Mouse (Mus musculus) left cerebral cortex, adult 18-20 months (tissue): ENCODE measurements around the gene Ccdc162. TPM values are rescaled to one million over a fixed set of nuclear protein-coding genes. Genes with fewer than 3 reads are reported as not detected.
"Not testable (repeated sequence)": the region's sequence is repeated elsewhere in the genome, so short reads cannot be mapped to it uniquely, and the experiment has no call there.

Experiments used
- DNase-seq, 2 experiments: peaks; one replicate each; pipeline ENCODE4 v3.0.0; 2021 to 2022; ENCODE audit warnings: low spot score in 2 of 2, mixed read lengths in 1 of 2
- total RNA-seq, 2 experiments: library from RNA; stranded (reverse); gene quantifications; 2 replicates each; pipeline ENCODE4 v1.2.3; 2021

Gene Ccdc162
- total RNA-seq, 2 experiments from 2014 or later, result 1.5 to 1.7 TPM

DNA sequence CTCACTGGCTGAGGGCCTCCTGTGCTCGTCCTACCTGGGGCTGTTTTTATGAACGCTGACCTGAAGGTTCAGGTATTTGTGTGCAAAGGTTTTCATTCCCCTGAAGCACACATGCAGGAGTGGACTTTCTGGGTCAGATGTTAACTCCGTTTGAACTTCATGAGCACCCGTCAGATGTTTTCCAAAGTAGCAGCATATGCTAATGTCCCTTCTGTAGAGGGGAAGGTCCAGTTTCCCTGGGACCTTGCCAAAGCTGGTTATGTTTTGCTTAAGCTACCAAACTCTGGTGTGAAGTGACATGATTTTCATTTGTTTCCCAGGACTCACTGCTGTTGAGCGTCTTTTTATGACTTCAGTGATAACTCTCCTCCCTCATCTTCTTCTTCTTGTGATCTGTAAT, 16.8 kb downstream of the Ccdc162 start:
- DNase-seq, result no peak

DNA sequence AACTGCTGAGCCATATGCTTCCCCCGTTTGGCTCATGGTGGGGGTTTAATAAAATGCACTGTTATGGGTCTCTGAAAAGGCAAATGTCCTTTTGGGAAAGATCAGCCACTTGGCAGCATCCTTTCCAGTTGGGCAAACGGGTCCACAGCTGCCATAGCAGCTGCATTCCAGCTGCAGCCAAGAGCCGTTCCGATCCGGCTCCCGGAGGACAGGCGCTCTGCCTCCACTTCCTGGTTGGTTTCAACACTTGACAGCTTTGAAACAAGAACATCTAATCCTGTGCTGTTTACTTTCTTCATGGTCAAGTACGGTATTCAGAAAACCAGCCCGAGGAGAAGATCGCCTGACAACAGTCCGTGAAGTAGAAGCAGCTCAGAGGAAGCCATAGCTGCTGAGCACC, 19.4 kb downstream of the Ccdc162 start:
- DNase-seq, result no peak

DNA sequence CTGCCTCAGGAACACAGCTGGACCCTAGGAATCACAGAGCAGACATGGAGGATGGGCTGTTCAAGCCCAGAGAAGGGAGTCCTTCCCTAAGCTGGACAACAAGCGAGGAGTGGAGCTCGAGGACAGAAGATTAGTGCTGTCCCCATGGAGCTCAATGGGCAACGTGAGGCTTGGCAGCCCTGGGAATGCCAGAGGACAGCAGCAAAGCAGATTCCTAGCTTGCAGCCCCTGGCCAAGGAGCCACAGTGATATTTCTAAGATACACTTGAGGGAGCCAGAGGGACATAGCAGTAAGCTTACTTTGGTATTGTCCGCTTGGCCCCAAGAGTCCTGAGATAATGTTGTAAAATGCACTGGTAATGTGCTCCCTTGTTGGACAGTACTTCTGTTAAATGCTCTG, 25.5 kb downstream of the Ccdc162 start:
- DNase-seq, result no peak

- peak; percentile 57 to 68 for DNase-seq
These were observed 26.2 kb downstream of the Ccdc162 start for GRCm38 (mm10) chr10:41689941-41690887.

DNA sequence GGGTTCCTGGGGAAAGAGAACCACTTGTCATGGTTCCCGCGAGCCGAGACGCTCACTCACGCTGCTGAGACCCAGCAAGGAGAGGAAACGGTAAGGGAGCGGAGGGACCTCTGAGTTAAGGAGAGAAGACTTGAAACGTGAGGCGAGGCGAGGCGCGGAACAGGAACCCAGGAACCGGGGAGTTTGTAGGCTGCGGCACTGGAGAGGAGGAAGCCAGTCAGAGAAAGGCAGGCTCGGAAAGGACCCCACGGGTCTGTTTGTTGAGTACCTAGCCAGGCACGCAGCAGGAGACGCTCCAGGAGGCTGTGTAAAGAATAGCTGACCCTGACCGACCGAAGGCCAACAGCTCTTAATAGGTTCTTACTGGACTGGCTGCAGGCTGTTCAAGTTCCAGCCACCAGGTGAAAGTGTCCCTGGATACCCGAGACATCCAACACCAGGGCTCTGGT, 31.9 kb downstream of the Ccdc162 start:
- DNase-seq, result no peak

DNA sequence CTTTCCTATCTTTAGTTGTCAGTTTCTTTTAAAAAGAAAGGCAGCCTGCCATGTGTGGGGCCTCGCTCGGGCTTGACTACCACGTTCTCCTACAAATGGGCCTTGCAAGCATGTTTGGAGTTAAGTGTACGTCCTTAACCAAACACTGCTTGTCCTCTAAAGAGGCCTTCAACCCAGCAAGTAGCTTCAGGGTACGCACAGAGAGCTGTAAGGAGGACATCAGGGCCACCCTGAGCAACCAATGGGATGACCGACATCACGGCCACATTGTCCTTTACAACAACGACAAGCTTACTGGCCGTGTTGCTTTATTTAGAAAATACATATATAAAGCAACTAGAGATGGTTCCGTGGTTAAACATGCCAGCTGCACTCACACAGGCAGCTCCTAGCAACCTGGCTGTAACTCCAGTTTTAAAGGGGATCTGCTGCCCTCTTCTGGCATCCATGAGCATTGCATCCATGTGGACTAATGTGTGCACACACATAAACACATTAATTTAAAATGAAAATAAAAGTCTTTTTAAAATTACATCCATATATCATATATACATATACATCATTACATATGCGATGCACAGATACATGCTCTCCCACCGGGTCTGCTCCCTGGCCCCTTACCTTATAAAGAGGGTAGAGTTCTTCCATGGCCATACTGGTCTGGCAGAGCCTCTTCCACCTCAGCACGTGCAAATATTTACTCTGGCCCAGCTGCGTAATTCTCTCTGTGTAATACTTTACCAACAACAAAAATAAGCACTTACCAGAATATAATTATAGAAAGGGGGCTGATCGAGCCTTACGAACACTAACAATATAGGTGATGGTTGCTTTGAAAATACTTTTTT, 33.7 kb downstream of the Ccdc162 start:
- peak; percentile 86 to 92 for DNase-seq

DNA sequence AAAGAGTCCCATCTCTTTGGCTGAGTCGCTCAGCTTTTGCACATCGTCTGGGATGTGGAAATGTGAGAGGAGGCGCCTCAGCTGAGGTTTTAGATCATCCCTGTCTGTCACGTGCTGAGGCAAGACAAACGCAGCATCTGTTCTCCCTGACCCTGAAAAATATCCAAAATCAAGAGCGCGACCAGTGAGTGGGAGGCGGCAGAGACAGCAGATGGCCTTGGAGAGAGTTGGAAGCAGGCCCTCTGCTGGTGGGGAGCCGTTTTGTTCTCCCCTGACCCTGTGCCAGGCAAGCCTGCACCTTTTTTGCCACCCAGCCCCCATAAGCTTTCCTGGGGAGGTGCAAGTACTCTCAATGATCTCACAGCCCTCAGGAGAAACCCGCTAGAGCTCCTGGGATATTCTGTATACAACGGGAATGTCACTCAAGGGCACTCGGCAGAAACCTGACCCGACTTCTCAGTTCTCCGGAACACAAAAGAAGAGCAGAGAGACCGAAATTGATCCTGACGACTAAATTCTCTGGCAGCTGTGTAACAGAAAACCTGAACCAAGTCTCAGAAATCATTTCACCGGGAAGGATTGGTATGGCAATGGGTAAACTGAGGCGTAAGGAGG, 37.6 kb downstream of the Ccdc162 start:
- peak; percentile 68 to 71 for DNase-seq

DNA sequence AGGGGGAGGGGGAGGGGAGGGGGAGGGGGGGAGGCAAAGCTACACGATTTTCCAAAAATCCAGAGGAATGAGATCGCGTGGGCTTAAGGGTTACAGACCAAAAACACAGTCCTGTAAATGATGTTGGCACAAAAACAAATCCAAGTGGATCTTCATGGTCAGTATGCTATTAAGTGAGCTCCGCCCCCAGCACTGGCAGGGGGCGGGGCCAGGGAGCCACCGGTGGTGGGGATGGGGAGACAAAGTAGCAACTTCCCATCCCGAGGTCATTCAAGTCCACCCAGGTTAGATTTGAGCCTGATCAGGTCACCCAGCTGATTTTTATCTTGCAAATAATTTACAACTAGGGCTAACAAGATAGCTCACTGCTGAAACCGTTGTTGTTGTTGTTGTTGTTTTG, 39.0 kb downstream of the Ccdc162 start:
- no peak for DNase-seq

DNA sequence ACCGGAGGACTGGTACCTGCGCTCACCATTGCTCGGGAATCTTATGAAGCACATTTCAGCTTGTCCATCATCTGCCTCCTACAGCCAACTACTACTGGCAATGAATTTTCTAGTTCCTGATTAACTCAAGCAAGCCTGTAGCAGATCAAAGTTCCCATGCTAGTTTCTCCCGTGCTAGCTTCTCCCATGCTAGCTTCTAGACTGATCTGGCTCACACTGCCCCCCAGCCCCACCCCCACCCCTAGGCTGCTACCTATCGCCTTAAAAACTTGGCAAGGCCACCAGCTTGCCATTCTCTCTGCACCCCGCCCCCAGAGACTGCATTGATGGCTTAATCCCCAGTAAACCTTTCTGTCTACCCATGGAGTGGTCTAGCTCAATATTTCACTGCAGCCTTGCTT, 39.8 kb downstream of the Ccdc162 start:
- DNase-seq, result no peak

DNA sequence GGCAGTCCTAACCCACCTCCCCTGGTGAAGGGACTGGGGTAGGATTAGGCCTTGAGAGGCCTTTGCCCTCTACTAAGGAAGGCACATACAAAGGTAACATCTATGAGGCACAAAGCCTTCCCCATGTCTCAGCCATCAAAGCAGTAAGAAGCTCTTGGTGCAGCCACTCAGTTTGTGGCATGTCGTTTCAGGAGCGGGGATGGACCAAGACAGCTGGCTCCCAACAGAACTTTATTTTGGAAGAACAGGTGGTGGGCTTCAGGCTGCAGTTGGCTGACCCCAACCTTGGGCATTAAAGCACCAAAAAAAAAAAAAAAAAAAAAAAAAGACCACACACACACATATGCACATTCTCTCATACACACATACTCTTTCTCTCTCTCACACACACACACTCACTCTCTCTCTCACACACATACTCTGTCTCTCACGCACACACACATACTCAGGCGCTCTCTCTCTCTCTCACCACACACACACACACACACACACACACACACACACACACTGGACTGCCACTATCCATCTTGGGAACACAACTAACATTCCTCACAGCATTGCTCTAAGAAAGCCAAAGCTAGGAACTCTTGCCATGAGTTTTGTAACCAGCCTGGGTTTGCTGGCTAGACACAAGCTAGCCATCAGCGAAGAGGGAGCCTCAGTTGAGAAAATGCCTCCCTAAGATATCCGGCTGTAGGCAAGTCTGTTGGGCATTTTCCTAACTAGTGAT, 40.4 kb downstream of the Ccdc162 start:
- no peak for DNase-seq

DNA sequence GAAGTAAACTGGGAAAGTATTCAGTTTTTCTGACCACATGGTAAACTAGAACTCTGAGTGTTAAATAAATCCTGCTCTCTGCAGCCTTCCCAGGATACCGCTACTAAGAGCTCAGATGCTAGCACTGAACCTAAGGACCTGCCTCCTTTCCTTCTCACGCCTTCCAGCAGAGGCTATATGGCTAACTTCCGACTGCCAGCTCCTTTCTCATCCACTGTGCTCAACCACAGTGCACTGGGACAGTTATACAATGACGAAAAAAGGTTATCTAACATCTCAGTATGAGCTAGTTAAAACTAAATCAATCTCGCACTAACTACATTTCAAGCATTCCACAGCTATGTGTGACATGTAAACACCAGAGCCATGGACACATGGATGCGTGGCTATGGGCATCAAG, 41.2 kb downstream of the Ccdc162 start:
- DNase-seq, result no peak

DNA sequence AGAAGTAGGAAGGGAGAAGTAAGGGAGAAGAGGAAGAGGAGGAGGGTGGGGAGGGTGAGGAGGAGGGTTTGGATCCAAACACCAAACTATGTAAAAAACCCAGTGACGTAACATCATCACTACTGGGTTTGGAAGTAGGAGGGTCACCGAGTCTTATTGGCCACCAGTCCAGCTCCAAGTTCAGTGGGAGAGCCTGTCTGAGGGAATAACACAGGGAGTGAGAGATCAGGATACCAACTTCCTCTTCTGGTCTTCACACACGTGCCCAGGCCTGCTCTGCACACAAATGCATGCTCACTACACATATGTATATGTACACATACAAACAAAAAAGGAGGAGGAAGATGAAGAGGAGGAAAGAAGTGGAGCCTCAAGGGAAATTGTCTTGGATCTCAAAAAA, 42.1 kb downstream of the Ccdc162 start:
- DNase-seq, result no peak

GRCm38 (mm10) chr10:41670196-41670595, 46.2 kb downstream of the Ccdc162 start:
- DNase-seq, result no peak

DNA sequence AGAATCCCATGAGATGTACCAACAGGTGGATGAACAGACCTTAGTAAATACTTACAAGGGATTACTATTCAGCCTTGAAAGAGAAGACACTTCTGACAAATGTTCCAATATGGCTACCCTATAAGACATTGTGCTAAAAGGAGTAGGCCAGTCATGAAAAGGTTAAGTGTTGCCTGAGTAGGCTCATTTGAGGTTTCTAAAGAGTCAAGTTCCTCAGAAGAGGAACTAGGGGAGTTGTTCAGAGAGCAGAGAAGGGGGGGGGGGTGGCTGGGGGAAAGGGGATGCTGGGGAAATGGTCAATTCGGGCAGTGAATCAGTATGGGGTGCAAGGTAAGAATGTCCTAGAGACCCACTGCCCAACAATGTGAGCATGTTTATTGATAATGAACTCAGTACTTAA, 50.9 kb downstream of the Ccdc162 start:
- no peak for DNase-seq

- DNase-seq, result not testable (repeated sequence)
These were observed 56.8 kb downstream of the Ccdc162 start for GRCm38 (mm10) chr10:41659671-41660070.

- not testable (repeated sequence) for DNase-seq
These were observed 60.8 kb downstream of the Ccdc162 start for GRCm38 (mm10) chr10:41655684-41656083.

DNA sequence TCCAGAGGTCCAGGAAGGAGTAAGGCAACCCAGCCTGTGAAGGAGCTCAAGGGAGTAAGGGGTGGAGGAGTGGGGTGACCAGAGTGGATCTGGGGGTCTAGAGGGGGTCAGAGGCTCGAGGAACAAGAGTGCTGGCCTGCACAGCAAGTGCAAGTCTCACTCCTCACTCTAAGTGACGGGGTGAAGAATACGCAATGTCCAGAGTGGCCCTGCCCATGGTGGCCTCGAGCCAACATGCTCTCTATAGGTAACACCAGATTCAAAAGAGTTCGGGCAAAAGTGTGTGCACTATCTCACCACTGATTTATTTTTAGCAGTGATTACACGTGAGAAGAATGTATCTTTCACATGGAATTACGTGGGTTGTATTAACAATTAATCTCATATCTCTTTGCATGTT, 63.4 kb downstream of the Ccdc162 start:
- no peak for DNase-seq

DNA sequence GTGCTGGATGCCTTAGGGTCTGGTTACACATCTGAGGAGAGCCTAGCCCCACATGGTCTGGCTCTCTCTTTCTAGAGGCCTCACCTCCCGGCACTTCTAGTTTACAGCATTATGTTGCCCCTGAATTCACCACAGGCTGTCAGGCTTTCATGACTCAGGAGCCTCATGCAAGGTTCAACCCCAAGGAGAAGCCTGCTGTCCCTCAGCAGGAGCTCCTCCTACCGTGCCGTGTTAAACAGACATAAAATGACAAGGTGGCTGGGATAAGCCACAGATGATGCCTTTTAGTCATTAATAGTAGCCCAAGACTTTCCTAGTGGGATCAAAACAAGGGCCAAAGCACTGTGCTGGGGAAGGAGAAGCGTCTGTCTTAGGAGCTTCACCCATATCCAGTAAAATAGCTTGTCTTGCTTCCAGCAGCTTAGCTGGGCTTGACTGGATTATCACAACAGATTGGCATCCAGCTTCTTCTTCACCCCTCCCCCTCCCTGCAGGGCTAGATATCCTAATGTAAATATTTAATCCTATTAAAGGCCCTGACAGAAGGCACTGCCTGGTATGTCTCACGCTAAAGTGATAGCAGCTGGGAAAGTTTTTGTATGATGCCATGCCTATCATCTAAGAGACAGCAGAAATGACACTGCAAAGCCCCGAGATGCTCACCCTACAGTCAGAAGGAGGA, 64.2 kb downstream of the Ccdc162 start:
- DNase-seq, result no peak

- no peak for DNase-seq
These were observed 64.9 kb downstream of the Ccdc162 start for GRCm38 (mm10) chr10:41651532-41651931.

- DNase-seq, result no peak
These were observed 67.2 kb downstream of the Ccdc162 start for GRCm38 (mm10) chr10:41649186-41649585.
